Mouse (Mus musculus) retina, postnatal 7 days (tissue): ENCODE data around the gene Ppp6r1.

Source experiments
- DNase-seq: peaks from one replicate; pipeline ENCODE4 v3.0.0-alpha.2; 2012; ENCODE audit warnings: low read depth, low spot score

Gene Ppp6r1

GRCm38 (mm10) chr7:4658912-4659551 lies at the start of gene Ppp6r1:
Gene Ppp6r1, minus strand, starts transcription at chr7:4659019.
- DNase-seq: peak; percentile 96

DNA sequence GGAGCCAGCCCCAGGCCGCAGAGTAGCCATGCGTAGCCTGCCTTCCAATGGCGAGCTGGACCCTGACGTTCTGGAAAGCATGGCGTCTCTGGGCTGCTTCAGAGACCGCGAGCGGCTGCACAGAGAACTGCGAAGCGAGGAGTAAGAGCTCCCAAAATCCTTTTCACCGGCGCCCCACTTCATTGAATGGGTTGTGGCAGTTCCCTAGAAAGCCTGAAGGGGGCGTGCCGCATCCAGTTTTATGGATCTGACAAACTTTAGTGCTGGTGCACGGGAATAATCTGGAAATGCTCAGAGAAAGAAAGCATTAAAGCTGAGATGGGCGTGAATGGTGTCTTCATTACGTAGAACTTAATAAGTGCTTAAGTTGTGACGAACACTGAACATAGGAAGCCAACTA lies 46.3 kb upstream of the Ppp6r1 start:
- DNase-seq: no peak

- no peak for DNase-seq
These were observed 44.4 kb upstream of the Ppp6r1 start for GRCm38 (mm10) chr7:4703195-4703594.

DNA sequence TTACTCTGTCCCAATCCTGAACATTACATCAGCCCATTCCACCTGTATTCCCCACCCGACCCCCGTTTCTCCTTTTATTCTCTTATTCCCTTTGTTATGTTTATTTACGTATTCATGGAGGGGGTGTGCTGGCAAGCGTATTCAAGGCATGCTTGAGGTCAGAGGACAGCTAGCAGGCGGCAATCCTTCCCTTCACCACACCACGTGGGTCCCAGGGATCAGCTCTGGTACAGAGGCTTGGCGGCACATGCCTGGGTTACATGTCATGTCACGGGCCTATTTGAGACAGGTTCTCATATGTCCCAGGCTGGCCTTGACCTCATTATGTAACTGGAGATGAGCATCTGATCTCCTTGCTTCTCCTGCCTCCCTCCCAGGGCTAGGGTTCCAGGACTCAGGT lies 43.5 kb upstream of the Ppp6r1 start:
- no peak for DNase-seq

GRCm38 (mm10) chr7:4693004-4693403 lies 34.2 kb upstream of the Ppp6r1 start:
- no peak for DNase-seq

DNA sequence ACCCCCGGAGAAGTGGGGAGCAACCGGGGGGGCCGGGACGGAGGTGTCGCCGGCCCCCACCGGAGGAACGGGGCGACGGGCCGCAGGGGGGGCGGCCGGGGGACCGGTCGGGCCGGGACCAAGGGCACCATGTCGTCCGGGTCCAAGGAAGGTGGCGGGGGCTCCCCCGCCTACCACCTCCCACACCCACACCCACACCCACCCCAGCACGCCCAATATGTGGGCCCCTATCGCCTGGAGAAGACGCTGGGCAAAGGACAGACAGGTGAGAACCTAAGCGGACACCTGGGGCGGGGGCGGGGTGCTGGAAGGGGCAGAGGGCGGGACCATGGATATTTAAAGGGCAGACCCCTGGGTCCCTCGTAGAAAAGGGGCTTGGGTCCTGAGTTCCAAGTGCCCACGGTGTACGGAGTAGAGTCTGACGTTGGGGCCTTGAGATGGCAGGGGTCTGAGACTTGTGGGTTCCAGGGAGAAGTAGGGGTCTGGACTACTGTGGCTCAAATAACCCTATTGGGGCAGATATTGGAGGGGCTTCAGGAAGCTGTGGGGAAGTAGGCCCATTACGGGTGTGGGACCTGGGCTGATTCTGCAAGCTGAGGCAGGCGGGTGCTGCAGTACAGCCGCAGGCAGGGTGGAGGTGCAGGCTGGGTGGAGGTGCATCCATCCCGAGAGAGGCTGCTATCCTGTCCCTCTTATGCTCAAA lies 32.3 kb upstream of the Ppp6r1 start:
- DNase-seq: no peak

DNA sequence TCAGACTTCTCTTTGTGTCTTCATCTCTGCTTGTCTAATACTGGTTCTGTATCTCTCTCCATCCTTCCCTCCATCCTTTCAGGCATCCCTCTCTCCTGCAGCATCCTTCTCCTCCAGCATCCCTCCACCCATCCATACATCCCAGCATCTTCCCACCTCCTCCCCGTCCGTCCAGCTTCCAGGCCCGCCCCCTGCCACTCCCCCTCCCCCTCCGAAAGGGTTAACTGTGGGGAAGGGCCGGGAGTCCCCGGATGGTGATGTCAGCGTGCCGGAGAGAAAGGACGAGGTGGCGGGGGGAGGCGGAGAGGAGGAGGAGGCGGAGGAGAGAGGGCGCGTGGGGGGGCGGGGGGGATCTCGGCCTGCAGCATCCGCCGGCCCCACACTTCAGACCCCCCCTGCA lies 31.6 kb upstream of the Ppp6r1 start, which contains the start of gene Brsk1:
TSS of gene Brsk1 (plus strand) at position 218 of the 400 bp plus-strand sequence.
- DNase-seq: peak; percentile 81

- peak; percentile 91 for DNase-seq
These were observed 26.0 kb upstream of the Ppp6r1 start, which contains the start of gene Hspbp1 for GRCm38 (mm10) chr7:4684632-4685417. Gene Hspbp1, minus strand, starts transcription at chr7:4685068.

DNA sequence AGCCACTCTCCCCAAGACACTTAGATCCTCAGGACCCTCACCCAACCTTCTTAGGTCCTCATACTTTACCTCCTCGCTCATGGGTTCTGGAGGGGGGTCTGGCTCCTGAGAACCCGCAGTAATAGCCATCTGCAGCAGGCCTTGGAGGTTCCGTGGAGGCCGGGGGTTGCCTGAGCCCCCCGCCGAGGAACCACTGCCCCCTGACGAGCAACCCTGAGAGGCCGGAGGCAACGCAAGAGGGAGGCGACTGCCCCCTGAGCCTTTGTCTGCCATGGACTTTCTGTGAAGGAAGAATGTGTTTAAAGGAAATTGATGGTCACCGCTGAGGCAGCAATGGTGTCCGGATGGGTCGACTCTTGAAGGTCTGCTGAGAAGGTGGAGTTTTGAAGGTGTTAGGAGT lies 25.4 kb upstream of the Ppp6r1 start:
- no peak for DNase-seq

- DNase-seq: no peak
These were observed 24.5 kb upstream of the Ppp6r1 start for GRCm38 (mm10) chr7:4683307-4683706.

DNA sequence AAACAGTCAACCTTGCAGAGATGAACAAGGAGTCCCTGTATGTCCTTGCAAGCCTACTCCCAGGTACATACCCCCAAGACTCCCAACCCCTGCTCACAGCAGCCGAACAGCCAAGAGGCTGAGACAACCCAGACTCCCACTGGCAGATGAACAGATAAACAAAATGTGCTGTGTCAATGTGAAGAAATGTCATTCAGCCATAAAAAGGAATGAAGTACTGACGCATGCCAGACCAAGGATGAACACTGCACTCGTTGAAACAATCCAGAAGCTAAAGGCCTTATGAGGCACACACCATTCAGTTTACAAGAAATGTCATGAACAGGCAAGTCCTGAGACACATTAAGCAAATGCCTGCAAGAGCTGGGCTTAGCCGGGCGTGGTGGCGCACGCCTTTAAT lies 16.4 kb upstream of the Ppp6r1 start:
- DNase-seq: no peak

DNA sequence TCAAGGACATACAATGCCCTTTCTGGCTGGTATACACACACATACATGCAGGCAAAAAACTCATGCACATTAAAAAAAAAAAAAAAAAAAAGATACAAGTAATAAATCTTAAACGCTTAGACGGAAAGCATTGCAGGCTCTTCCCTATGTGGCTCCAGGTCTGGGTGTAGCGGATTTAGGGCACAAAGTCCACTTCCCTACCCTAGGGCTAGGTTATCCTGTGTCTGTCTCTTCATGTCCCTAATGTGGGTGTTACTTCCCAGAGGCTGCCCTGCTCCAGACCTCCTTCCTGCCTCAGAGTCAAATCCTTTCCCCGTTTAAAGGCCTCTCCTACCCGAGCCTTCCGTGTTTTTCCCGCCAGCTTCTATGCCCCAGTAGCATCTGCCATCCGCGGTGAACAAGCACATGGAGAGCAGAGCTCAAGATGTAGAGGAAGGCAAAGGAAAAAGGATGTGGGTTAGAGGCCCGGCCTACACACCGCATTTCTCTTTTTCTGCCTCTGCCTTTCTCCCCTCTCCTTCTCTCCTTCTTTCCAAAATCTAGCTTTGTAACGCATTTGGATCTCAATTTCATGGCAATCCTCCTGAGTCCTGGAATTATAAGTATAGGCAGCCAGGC lies 15.4 kb upstream of the Ppp6r1 start:
- DNase-seq: no peak

- no peak for DNase-seq
These were observed 13.1 kb upstream of the Ppp6r1 start for GRCm38 (mm10) chr7:4671956-4672355.

GRCm38 (mm10) chr7:4670655-4671255 lies 11.9 kb upstream of the Ppp6r1 start:
- DNase-seq: no peak

DNA sequence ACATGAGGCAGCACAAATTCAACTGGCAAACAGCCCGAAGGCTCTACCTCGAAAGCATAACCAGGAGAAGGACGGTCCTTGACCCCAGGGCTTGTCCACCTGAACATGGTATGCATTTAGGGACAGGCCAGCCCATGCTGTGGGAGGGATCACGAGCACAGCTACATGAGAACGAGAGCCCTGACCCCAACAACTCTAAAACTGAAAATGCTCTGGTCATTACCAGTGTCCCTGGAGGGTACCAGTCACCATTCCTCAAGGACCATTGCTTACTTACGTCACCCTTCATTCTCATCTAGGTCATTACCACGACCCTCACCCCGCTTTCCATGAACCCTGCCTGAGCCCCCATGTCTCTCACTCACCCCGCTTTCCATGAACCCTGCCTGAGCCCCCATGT lies 10.3 kb upstream of the Ppp6r1 start:
- DNase-seq: no peak

GRCm38 (mm10) chr7:4668506-4668905 lies 9.7 kb upstream of the Ppp6r1 start:
- no peak for DNase-seq

DNA sequence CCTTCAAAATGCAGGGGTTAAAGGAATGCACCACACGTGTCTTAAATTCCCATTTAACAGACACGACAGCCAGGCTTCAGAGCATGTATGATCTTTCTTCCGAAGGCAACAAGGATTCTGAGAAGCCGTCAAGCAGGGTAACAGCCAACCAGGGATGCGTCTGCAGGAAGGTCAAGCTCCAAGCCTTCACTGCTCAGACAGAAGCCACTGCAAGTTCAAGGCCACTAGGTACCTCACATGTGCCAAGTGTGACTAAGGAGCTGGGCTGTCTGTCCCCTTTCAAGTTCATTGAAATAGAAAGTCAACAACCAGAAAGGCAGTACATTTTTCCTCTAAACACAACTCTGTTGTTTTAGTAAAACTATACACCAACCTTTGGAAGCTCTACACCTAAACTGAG lies 8.1 kb upstream of the Ppp6r1 start:
- DNase-seq: no peak

- no peak for DNase-seq
These were observed 4.9 kb upstream of the Ppp6r1 start for GRCm38 (mm10) chr7:4663742-4664141.

DNA sequence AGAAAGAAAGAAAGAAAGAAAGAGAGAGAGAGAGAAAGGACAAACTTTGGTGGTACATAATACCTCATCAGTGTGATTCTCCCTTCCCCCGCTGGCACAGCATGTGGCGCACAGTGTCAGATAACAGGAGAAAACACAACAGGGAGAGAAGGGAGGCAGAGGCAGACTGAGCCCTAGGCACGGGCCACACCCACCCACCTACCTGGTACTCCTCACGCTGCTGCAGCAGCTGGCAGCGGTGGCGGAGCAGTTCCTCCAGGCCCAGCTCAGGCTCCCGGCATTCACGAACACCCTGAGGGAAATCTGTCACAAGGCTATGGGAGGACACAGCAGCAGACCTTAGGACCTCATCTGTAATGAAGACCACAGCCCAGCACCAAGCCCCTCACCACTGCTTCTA lies 4.4 kb upstream of the Ppp6r1 start:
- no peak for DNase-seq

DNA sequence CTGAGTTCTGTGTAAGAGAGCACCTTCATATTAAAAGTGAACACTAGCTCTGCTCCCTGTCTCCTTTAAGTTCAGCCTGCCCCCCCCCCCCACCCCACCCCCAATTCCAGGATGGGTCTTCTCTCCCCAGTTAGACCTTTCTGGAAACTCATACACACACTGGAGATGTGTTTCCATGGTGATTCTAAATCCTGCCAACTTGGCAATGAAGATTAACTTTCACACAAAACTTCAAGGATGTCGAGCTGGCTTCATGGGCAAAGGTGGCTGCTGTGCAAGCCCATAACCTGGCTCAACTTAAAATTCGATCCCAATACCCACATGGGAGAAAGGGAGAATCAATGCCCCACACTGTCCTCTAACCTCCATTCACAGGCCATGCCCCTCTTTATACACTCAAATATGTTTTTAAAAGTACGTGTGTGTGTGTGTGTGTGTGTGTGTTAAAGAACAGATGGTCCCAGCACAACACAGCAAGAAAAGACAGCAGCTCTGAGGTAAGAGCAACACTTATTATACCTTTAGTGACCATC lies 1.2 kb upstream of the Ppp6r1 start:
- DNase-seq: no peak

- DNase-seq: peak; percentile 28
These were observed 501 bp downstream of the Ppp6r1 start for GRCm38 (mm10) chr7:4658128-4658907.
